In genomic region chr11:92743191-92743590, GRCm38 (mm10) we compare ENCODE assay signal across 28 mouse cellular contexts.
A peak's percentile ranks its signal among the peaks of the same experiment; 100 is the strongest.
DNase-seq lines count a peak whose midpoint lies in the region; ATAC-seq lines count a peak whose summit lies in the region.
"Had no signal": no experiment of that assay in that cellular context is flagged by ENCODE, and none has a peak within 500 bp of the region (broad histone marks: within the 10 kb centered on the region; RNA-seq: fewer than 3 reads in every experiment).

No protein-coding gene starts in this region.

- 44% methylated on average over 2 of the region's 2 CpGs for WGBS in forebrain, embryonic 14.5 days
- WGBS in forebrain, embryonic 10.5 days = 61% methylated on average over 2 of the region's 2 CpGs

- no peak overlapping the region for H3K4me2 ChIP-seq in forebrain, embryonic 14.5 days (ENCODE audit: low read length)
- H3K4me2 ChIP-seq: forebrain, embryonic 15.5 days; heart, embryonic 15.5 days; hindbrain, embryonic 13.5 days; midbrain, embryonic 15.5 days; neural tube, embryonic 13.5 days had no signal

- DNase-seq in forebrain, embryonic 14.5 days (ENCODE audit: low spot score) = peak; percentile 38
- DNase-seq in forebrain, embryonic 10.5 days (ENCODE audit: extremely low spot score, low spot score) = no peak
- peak; percentile 17 for DNase-seq in Muller cell, postnatal 12 days (ENCODE audit: inconsistent ontology term)
- DNase-seq in brain, adult 2 months (ENCODE audit: low read depth, low spot score) = peak; percentile 55
- peak; percentile 2 to 58 for DNase-seq in cerebellum, postnatal 14 days
- no peak for DNase-seq in urinary bladder, postnatal 25 days (ENCODE audit: low spot score)
- DNase-seq: adrenal gland, adult 8-10 months; B cell, adult 2 months; gastrocnemius, postnatal 25 days; heart, adult 11 months; heart, postnatal 36 days; kidney, adult 9 months; kidney, postnatal 10 days; layer of hippocampus, adult 9-11 months; liver; lung, adult 2 months; lung, postnatal 14 days; thymus, postnatal 4 days had no signal

- H3K4me1 ChIP-seq in forebrain, embryonic 14.5 days (ENCODE audit: control insufficient read depth, insufficient read depth, low read length) = no peaks in the 10 kb centered on the region
- H3K4me1 ChIP-seq in forebrain, embryonic 10.5 days = peaks cover 4% of the 10 kb centered on the region; the same call in 1 of the 2 replicates
- H3K4me1 ChIP-seq: forebrain, embryonic 15.5 days; heart, embryonic 10.5 days; heart, embryonic 15.5 days; hindbrain, embryonic 13.5 days; midbrain, embryonic 15.5 days; neural tube, embryonic 13.5 days had no signal

- H3K9ac ChIP-seq in forebrain, embryonic 14.5 days (ENCODE audit: low read length) = no peak overlapping the region
- H3K9ac ChIP-seq: forebrain, embryonic 15.5 days; heart, embryonic 15.5 days; hindbrain, embryonic 13.5 days; liver, embryonic 14.5 days; midbrain, embryonic 15.5 days; neural tube, embryonic 13.5 days had no signal

- no peak for ATAC-seq in forebrain, embryonic 14.5 days
- ATAC-seq: forebrain, embryonic 15.5 days; intestine, postnatal 0 days; midbrain, embryonic 15.5 days had no signal

- H3K27ac ChIP-seq in forebrain, embryonic 14.5 days (ENCODE audit: low read depth, low read length) = no peak overlapping the region
- no peak overlapping the region for H3K27ac ChIP-seq in forebrain, embryonic 10.5 days
- H3K27ac ChIP-seq: forebrain, embryonic 15.5 days; heart, embryonic 10.5 days; heart, embryonic 15.5 days; hindbrain, embryonic 13.5 days; liver, embryonic 14.5 days; midbrain, embryonic 10.5 days; midbrain, embryonic 15.5 days; neural tube, embryonic 13.5 days had no signal

- no peaks in the 10 kb centered on the region for H3K27me3 ChIP-seq in forebrain, embryonic 14.5 days (replicated peaks; ENCODE audit: control insufficient read depth, insufficient read depth, low read length)
- H3K27me3 ChIP-seq in forebrain, embryonic 10.5 days (ENCODE audit: poor library complexity, severe bottlenecking) = no peaks in the 10 kb centered on the region
- H3K27me3 ChIP-seq: forebrain, embryonic 15.5 days; heart, embryonic 15.5 days; hindbrain, embryonic 13.5 days; midbrain, embryonic 15.5 days; neural tube, embryonic 13.5 days had no signal

- H3K4me3 ChIP-seq in forebrain, embryonic 14.5 days (ENCODE audit: low read depth, low read length) = no peak overlapping the region
- no peak overlapping the region for H3K4me3 ChIP-seq in forebrain, embryonic 10.5 days
- H3K4me3 ChIP-seq: forebrain, embryonic 15.5 days; heart, embryonic 10.5 days; heart, embryonic 15.5 days; hindbrain, embryonic 13.5 days; midbrain, embryonic 10.5 days; midbrain, embryonic 15.5 days; myocyte; neural tube, embryonic 13.5 days had no signal

- H3K36me3 ChIP-seq in forebrain, embryonic 14.5 days (ENCODE audit: control insufficient read depth, insufficient read depth, low read length) = no peaks in the 10 kb centered on the region
- no peaks in the 10 kb centered on the region for H3K36me3 ChIP-seq in forebrain, embryonic 10.5 days (replicated peaks)
- H3K36me3 ChIP-seq: forebrain, embryonic 15.5 days; heart, embryonic 10.5 days; heart, embryonic 15.5 days; hindbrain, embryonic 13.5 days; midbrain, embryonic 10.5 days; midbrain, embryonic 15.5 days; neural tube, embryonic 13.5 days had no signal

- no peaks in the 10 kb centered on the region for H3K9me3 ChIP-seq in forebrain, embryonic 14.5 days (replicated peaks; ENCODE audit: control insufficient read depth, low read length)
- H3K9me3 ChIP-seq in forebrain, embryonic 10.5 days = no peaks in the 10 kb centered on the region
- H3K9me3 ChIP-seq: forebrain, embryonic 15.5 days; heart, embryonic 10.5 days; heart, embryonic 15.5 days; hindbrain, embryonic 13.5 days; midbrain, embryonic 10.5 days; midbrain, embryonic 15.5 days; neural tube, embryonic 13.5 days had no signal

Comparison
In these comparisons a context has a peak if more than half of its experiments do, and no peak if none do; other contexts are left out.
1. DNase-seq: peak in forebrain, embryonic 14.5 days (single experiment), Muller cell, postnatal 12 days (single experiment), brain, adult 2 months (single experiment) and cerebellum, postnatal 14 days (2 of 2); none in forebrain, embryonic 10.5 days (single experiment) and urinary bladder, postnatal 25 days (single experiment).